Mouse (Mus musculus) neural tube, embryonic 11.5 days (tissue): Measurements from ENCODE around the gene Bri3bp. TPM values are rescaled to one million over a fixed set of nuclear protein-coding genes. Genes with fewer than 3 reads are reported as not detected.

ENCODE experiments used
- ATAC-seq: fragments of 200-750 bp; cut with Nextera tagmentation; 2 replicates; pipeline ENCODE4 v1.8.0; 2017; ENCODE audit warnings: moderate number of reproducible peaks, mild to moderate bottlenecking, moderate TSS enrichment, moderate library complexity; ENCODE audit not compliant: insufficient read depth, low FRiP score, low TSS enrichment
- DNase-seq: peaks from one replicate; pipeline ENCODE4 v3.0.0-alpha.2; 2015; ENCODE audit warnings: low spot score
- H3K27ac ChIP-seq: fragments of 300-500 bp; sonication (generic); 2 replicates; pipeline ENCODE4 v1.5.1; 2014; ENCODE audit warnings: low read depth, mild to moderate bottlenecking, low read length
- H3K27me3 ChIP-seq: fragments of 300-500 bp; sonication (generic); 2 replicates; pipeline ENCODE4 v1.6.1; 2014; ENCODE audit warnings: mild to moderate bottlenecking, low read length, mixed read lengths; ENCODE audit not compliant: control insufficient read depth, insufficient read depth
- H3K36me3 ChIP-seq: fragments of 300-500 bp; sonication (generic); 2 replicates; pipeline ENCODE4 v1.6.1; 2014; ENCODE audit warnings: mild to moderate bottlenecking, low read length, moderate library complexity, mixed read lengths; ENCODE audit not compliant: control insufficient read depth, insufficient read depth
- H3K4me1 ChIP-seq: fragments of 300-500 bp; sonication (generic); 2 replicates; pipeline ENCODE4 v1.6.1; 2014; ENCODE audit warnings: low read length, mixed read lengths; ENCODE audit not compliant: control insufficient read depth, insufficient read depth
- H3K4me2 ChIP-seq: fragments of 300-500 bp; sonication (generic); 2 replicates; pipeline ENCODE4 v1.6.1; 2014; ENCODE audit warnings: low read depth, mild to moderate bottlenecking, moderate library complexity
- H3K4me3 ChIP-seq: fragments of 300-500 bp; sonication (generic); 2 replicates; pipeline ENCODE4 v1.5.1; 2014; ENCODE audit warnings: low read depth, low read length
- H3K9ac ChIP-seq: fragments of 300-500 bp; sonication (generic); 2 replicates; pipeline ENCODE4 v1.6.1; 2014; ENCODE audit warnings: mild to moderate bottlenecking, low read length
- H3K9me3 ChIP-seq: fragments of 300-500 bp; sonication (generic); 2 replicates; pipeline ENCODE4 v1.6.1; 2016; ENCODE audit warnings: low read length; ENCODE audit not compliant: control insufficient read depth
- WGBS: fragments of 180-500 bp; shearing (Covaris S2); extraction: QIAGEN DNeasy Blood & Tissue Kit; methylation state at CpG from one replicate; pipeline ENCODE4 v1.1.7; 2014; 5-methylcytosine and 5-hydroxymethylcytosine counted together
- polyA plus RNA-seq: library from polyadenylated mRNA; unstranded; fragments of >200 nt; fragmentation: Nextera tagmentation; extraction: Ambion mirVana; gene quantifications from 2 replicates; pipeline ENCODE4 v1.2.1, GENCODE M21; 2014

Gene Bri3bp
- polyA plus RNA-seq, 1 experiment from 2014 or later: 38.0 TPM

GRCm38 (mm10) chr5:125472796-125473475, 31.6 kb downstream of the Bri3bp start:
- DNase-seq: no peak
- H3K4me3 ChIP-seq: no peak overlapping the region
- no peaks in the 10 kb centered on the region for H3K36me3 ChIP-seq
- H3K4me2 ChIP-seq: no peak overlapping the region
- H3K9ac ChIP-seq: no peak overlapping the region
- ATAC-seq: no peak
- no peak overlapping the region for H3K27ac ChIP-seq
- WGBS: 74% methylated on average over 9 of the region's 9 CpGs
- H3K27me3 ChIP-seq: no peaks in the 10 kb centered on the region
- H3K9me3 ChIP-seq: no peaks in the 10 kb centered on the region
- H3K4me1 ChIP-seq: peaks cover 20% of the 10 kb centered on the region

GRCm38 (mm10) chr5:125475030-125475429, 33.7 kb downstream of the Bri3bp start:
- Histone ChIP-seq H3K9me3 (no peaks in the 10 kb centered on the region), H3K9ac (peak overlapping the region; percentile 39), H3K4me3 (peak overlapping the region; percentile 56), H3K4me1 (peaks cover 20% of the 10 kb centered on the region), H3K27ac (no peak overlapping the region), H3K27me3 (no peaks in the 10 kb centered on the region), H3K4me2 (peak overlapping the region; percentile 95), H3K36me3 (no peaks in the 10 kb centered on the region)
- WGBS: 57% methylated on average over 12 of the region's 12 CpGs
- ATAC-seq (no peak), DNase-seq (no peak)

GRCm38 (mm10) chr5:125475601-125476285, 34.4 kb downstream of the Bri3bp start, which contains the start of gene Aacs:
Gene Aacs, plus strand, starts transcription at chr5:125475814.
- peak; percentile 97 for DNase-seq
- H3K27ac ChIP-seq: peak within 1 kb of the TSS; percentile 1; the same call in 1 of the 2 replicates
- H3K4me2 ChIP-seq: peak within 1 kb of the TSS; percentile 95
- no peaks in the 10 kb centered on the region for H3K9me3 ChIP-seq
- WGBS: 1% methylated on average over 60 of the region's 60 CpGs
- H3K27me3 ChIP-seq: no peaks in the 10 kb centered on the region
- peak; percentile 92 for ATAC-seq
- no peaks in the 10 kb centered on the region for H3K36me3 ChIP-seq
- peak within 1 kb of the TSS; percentile 62 for H3K9ac ChIP-seq
- peak within 1 kb of the TSS; percentile 56 for H3K4me3 ChIP-seq
- H3K4me1 ChIP-seq: peaks cover 20% of the 10 kb centered on the region

- H3K4me1 ChIP-seq: peaks cover 20% of the 10 kb centered on the region
- 18% methylated on average over 5 of the region's 5 CpGs for whole genome bisulfite sequencing
- ATAC-seq (no peak), DNase-seq (no peak)
- H3K27me3 ChIP-seq: no peaks in the 10 kb centered on the region
- H3K9ac ChIP-seq: peak overlapping the region; percentile 62
- H3K36me3 ChIP-seq: no peaks in the 10 kb centered on the region
- peak overlapping the region; percentile 1; the same call in 1 of the 2 replicates for H3K27ac ChIP-seq
- peak overlapping the region; percentile 56 for H3K4me3 ChIP-seq
- no peaks in the 10 kb centered on the region for H3K9me3 ChIP-seq
- peak overlapping the region; percentile 95 for H3K4me2 ChIP-seq
Observed at GRCm38 (mm10) chr5:125476286-125476625, 34.9 kb downstream of the Bri3bp start.

- no peak for ATAC-seq
- Histone ChIP-seq H3K4me2 (peak overlapping the region; percentile 95), H3K27me3 (no peaks in the 10 kb centered on the region), H3K4me1 (peaks cover 20% of the 10 kb centered on the region), H3K9ac (peak overlapping the region; percentile 62; the same call in 1 of the 2 replicates), H3K27ac (no peak overlapping the region), H3K4me3 (peak overlapping the region; percentile 56), H3K36me3 (no peaks in the 10 kb centered on the region), H3K9me3 (no peaks in the 10 kb centered on the region)
- 62% methylated on average over 7 of the region's 7 CpGs for WGBS
- DNase-seq: no peak
Observed at GRCm38 (mm10) chr5:125476799-125477198, 35.4 kb downstream of the Bri3bp start.

GRCm38 (mm10) chr5:125477533-125477932, 36.2 kb downstream of the Bri3bp start:
- Histone ChIP-seq H3K9ac (no peak overlapping the region), H3K4me1 (peaks cover 20% of the 10 kb centered on the region), H3K4me3 (peak overlapping the region; percentile 56), H3K4me2 (peak overlapping the region; percentile 95), H3K27ac (no peak overlapping the region), H3K36me3 (no peaks in the 10 kb centered on the region), H3K27me3 (no peaks in the 10 kb centered on the region), H3K9me3 (no peaks in the 10 kb centered on the region)
- DNase-seq: no peak
- WGBS: 58% methylated on average over 7 of the region's 7 CpGs
- ATAC-seq: no peak

- no peak overlapping the region for H3K9ac ChIP-seq
- 0 out of 2 replicates have a peak overlapping the region, but pooled peaks have one; percentile 95 for H3K4me2 ChIP-seq
Observed at GRCm38 (mm10) chr5:125478037-125478436, 36.7 kb downstream of the Bri3bp start.

GRCm38 (mm10) chr5:125479376-125479775, 38.0 kb downstream of the Bri3bp start:
- peaks cover 20% of the 10 kb centered on the region for H3K4me1 ChIP-seq
- ATAC-seq (no peak), DNase-seq (no peak)
- H3K4me2 ChIP-seq: no peak overlapping the region
- no peak overlapping the region for H3K9ac ChIP-seq
- no peak overlapping the region for H3K4me3 ChIP-seq
- no peak overlapping the region for H3K27ac ChIP-seq
- H3K27me3 ChIP-seq: no peaks in the 10 kb centered on the region
- no peaks in the 10 kb centered on the region for H3K9me3 ChIP-seq
- peaks cover 2% of the 10 kb centered on the region for H3K36me3 ChIP-seq
- WGBS: 90% methylated on average over 3 of the region's 3 CpGs

More at GRCm38 (mm10) chr5:125478037-125478436, 36.7 kb downstream of the Bri3bp start:
- DNase-seq (no peak), ATAC-seq (no peak)
- Histone ChIP-seq H3K27ac (no peak overlapping the region), H3K4me1 (peaks cover 20% of the 10 kb centered on the region), H3K36me3 (peaks cover 2% of the 10 kb centered on the region; the same call in 1 of the 2 replicates), H3K27me3 (no peaks in the 10 kb centered on the region), H3K4me3 (no peak overlapping the region), H3K9me3 (no peaks in the 10 kb centered on the region)
- WGBS: 84% methylated on average over 7 of the region's 7 CpGs
